Mouse (Mus musculus): ENCODE data around the gene Kmt2e. TPM values are rescaled to one million over a fixed set of nuclear protein-coding genes. Genes with fewer than 3 reads are reported as not detected.

Gene Kmt2e
- polyA plus RNA-seq (2015; fragmentation: Nextera tagmentation; extraction: Ambion mirVana) = 44.8 and 49.3 TPM in 2 replicates

DNA sequence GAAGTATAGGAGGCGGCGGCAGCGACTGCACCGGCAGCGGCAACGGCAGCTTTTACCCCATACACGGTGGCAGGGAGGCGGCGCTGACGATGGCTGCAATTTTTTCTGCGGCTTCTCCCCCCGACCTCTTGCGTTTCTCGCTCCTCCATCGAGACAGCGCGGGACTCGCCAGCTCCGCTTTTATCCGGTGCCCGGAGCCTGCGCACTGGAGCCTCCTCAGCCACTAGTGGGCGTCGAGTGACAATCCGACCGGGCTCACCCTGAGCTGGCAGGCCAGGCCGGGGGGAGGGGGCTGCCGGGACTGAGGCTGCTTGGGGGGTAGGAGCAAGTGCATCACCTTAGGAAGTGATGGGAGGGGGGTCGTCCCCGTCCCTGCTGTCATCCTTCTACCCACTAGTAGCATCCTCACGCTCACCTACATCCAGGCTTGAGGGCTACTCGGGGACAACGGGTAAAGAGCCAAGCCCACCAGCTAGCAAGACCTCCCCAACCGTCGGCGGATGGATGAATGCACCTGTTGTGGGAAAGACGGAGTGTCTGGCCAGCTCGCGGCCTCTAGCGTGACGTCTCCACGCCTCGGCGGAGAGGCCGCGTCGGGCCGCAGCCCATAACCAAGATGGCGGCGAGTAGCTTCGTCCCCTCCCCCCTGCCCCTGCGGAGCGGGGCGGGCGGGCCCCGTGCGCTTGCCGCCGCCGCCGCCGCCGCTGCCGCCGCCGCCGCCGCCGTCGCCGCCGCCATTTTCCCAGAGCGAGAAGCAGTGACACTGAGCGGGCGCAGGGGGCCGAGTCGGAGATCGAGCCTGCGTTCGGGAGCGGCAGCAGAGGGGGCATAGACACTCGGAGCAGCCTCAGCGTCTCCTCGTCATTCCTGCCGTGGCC, at the start of gene Kmt2e:
TSS of gene Kmt2e (plus strand) at position 722 of the 878 bp plus-strand sequence.
- ATAC-seq = peak; percentile 82
- H3K9me3 ChIP-seq (ENCODE audit: control insufficient read depth) = no peaks in the 10 kb centered on the region
- peak within 1 kb of the TSS; percentile 85 for H3K4me3 ChIP-seq (ENCODE audit: low read depth, low read length)
- peak within 1 kb of the TSS; percentile 99 for H3K9ac ChIP-seq (ENCODE audit: low read depth, low read length)
- under 1% methylated on average over 82 of the region's 85 CpGs for WGBS
- H3K36me3 ChIP-seq (ENCODE audit: control insufficient read depth, insufficient read depth) = no peaks in the 10 kb centered on the region
- no peaks in the 10 kb centered on the region for H3K27me3 ChIP-seq (replicated peaks; ENCODE audit: control insufficient read depth, insufficient read depth, low read length)
- H3K4me1 ChIP-seq (replicated peaks; ENCODE audit: control insufficient read depth, insufficient read depth, low read length) = 0 out of 2 replicates have a peak, but pooled peaks cover 7% of the 10 kb centered on the region
- peak; percentile 75 for TF ChIP-seq CTCF (IDR thresholded peaks at IDR 0.05; ENCODE audit: low read depth)
- H3K4me2 ChIP-seq (replicated peaks; ENCODE audit: low read depth) = peak within 1 kb of the TSS; percentile 84
- peak within 1 kb of the TSS; percentile 100 for H3K27ac ChIP-seq (ENCODE audit: low read depth, low read length)

DNA sequence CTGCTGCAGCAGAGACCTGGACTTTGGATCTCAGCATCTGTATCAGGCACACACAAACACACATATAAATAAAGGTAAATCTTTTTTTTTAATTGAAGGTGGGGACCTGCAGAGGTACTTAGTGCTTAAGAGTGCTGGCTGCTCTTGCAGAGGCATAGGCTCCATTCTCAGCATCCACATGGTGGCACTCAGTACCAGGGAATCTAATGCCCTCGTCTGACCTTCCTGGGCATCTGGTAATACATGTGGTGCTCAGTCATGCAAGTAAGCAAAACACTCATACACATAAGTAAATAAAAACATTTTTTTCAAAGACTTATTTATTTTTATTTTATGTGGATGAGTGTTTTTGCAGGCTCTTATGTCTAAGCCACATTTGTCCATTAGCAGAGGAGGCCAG, 49.1 kb upstream of the Kmt2e start:
- 69% methylated on average over 1 of the region's 1 CpGs for WGBS

DNA sequence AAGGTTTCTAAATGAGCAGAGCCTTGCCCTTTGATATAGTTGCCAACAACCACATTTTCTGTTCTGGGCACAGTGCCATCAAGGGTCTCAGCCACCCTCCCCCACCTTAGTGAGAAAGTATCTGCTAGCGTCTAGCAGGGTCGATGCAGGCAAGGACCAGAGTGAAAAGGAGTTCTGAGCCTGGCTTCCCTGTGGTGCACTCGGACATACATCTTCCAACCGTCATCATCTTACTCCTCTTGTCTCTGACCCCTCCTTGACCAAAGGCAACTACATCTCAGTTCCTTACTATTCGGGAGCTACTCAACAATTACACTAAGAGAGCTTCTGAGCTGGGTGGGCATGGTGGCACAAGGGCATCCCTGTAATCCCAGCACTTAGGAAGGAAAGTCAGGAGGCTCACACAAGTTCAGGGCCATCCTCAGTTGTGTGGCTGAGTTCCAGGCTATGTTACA, 48.5 kb upstream of the Kmt2e start:
- Histone ChIP-seq H3K4me3 (ENCODE audit: low read depth, low read length) (no peak overlapping the region), H3K4me1 (replicated peaks; ENCODE audit: control insufficient read depth, insufficient read depth, low read length) (no peaks in the 10 kb centered on the region), H3K36me3 (ENCODE audit: control insufficient read depth, insufficient read depth) (no peaks in the 10 kb centered on the region), H3K27ac (ENCODE audit: low read depth, low read length) (no peak overlapping the region), H3K4me2 (replicated peaks; ENCODE audit: low read depth) (no peak overlapping the region), H3K9me3 (ENCODE audit: control insufficient read depth) (no peaks in the 10 kb centered on the region), H3K27me3 (replicated peaks; ENCODE audit: control insufficient read depth, insufficient read depth, low read length) (no peaks in the 10 kb centered on the region), H3K9ac (ENCODE audit: low read depth, low read length) (no peak overlapping the region)
- ATAC-seq = no peak; the same call in 1 of the 2 replicates
- TF ChIP-seq CTCF (IDR thresholded peaks at IDR 0.05; ENCODE audit: low read depth) = no peak
- WGBS = 66% methylated on average over 5 of the region's 5 CpGs

More for the DNA sequence above, 49.1 kb upstream of the Kmt2e start:
- no peaks in the 10 kb centered on the region for H3K4me1 ChIP-seq (replicated peaks; ENCODE audit: control insufficient read depth, insufficient read depth, low read length)
- no peaks in the 10 kb centered on the region for H3K36me3 ChIP-seq (ENCODE audit: control insufficient read depth, insufficient read depth)
- no peaks in the 10 kb centered on the region for H3K9me3 ChIP-seq (ENCODE audit: control insufficient read depth)
- ATAC-seq = no peak
- peak; percentile 50 for TF ChIP-seq CTCF (IDR thresholded peaks at IDR 0.05; ENCODE audit: low read depth)
- H3K4me2 ChIP-seq (replicated peaks; ENCODE audit: low read depth) = no peak overlapping the region
- no peak overlapping the region for H3K27ac ChIP-seq (ENCODE audit: low read depth, low read length)
- no peaks in the 10 kb centered on the region for H3K27me3 ChIP-seq (replicated peaks; ENCODE audit: control insufficient read depth, insufficient read depth, low read length)
- H3K4me3 ChIP-seq (ENCODE audit: low read depth, low read length) = no peak overlapping the region
- H3K9ac ChIP-seq (ENCODE audit: low read depth, low read length) = no peak overlapping the region

DNA sequence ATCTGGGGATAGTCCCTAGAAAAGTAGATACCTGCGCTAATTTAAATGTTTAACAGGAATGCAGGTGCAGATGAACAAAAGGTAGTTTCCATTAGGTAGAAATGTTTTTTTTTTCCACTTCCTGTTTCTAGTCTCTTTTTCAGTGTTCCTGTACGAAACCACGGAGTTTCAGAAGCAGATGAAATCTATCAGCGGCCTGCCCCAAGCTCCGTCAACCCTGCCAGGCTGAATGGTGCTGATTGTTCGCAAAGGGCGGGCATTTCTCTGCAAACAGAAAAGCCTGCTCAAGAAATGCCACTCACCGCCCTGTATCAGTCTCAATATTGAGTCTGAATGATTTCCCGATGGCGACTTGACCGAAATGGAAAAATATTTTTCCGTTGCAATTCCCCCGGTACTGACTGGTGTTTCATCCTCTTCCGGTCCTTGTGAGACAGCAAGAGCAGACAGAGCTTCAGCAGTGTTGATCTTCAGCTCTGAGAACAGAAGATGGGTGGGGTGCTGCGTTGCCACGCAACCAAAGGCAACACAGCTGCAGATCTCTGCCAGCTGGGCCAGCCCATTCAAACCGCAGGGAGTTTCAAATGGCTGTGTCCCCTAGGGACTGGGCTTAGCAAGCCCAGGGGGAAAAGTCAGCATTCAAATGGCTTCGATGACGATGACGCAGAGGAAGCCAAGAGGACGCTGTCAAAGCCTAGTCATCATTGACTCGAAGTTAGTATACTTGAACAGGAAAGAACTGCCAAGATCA, 47.5 kb upstream of the Kmt2e start:
- 2% methylated on average over 22 of the region's 22 CpGs for WGBS

DNA sequence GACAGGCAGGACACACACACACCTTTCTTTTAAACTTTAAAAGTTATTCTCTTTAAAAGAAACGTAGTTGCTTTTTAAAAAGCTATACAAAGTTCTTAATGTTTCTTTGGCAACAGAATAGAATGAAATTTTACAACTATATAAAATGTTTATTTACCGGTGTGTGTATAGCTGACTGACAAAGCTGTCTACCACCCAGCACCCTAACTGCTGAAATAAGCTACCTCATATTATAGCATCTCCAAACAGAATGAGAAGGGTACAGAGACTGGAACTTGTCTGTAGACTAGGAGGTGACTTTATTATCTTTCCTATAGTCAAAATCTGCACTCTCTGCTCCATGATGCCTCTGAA, 47.0 kb upstream of the Kmt2e start:
- no peak for TF ChIP-seq CTCF (IDR thresholded peaks at IDR 0.05; ENCODE audit: low read depth)
- Histone ChIP-seq H3K4me1 (replicated peaks; ENCODE audit: control insufficient read depth, insufficient read depth, low read length) (no peaks in the 10 kb centered on the region), H3K27ac (ENCODE audit: low read depth, low read length) (no peak overlapping the region), H3K36me3 (ENCODE audit: control insufficient read depth, insufficient read depth) (no peaks in the 10 kb centered on the region), H3K4me3 (ENCODE audit: low read depth, low read length) (no peak overlapping the region), H3K9ac (ENCODE audit: low read depth, low read length) (no peak overlapping the region), H3K9me3 (ENCODE audit: control insufficient read depth) (no peaks in the 10 kb centered on the region), H3K27me3 (replicated peaks; ENCODE audit: control insufficient read depth, insufficient read depth, low read length) (no peaks in the 10 kb centered on the region), H3K4me2 (replicated peaks; ENCODE audit: low read depth) (peak overlapping the region; percentile 70)
- no peak for ATAC-seq
- 60% methylated on average over 2 of the region's 2 CpGs for WGBS

More for the DNA sequence above, 47.5 kb upstream of the Kmt2e start:
- Histone ChIP-seq H3K4me2 (replicated peaks; ENCODE audit: low read depth) (peak overlapping the region; percentile 70), H3K36me3 (ENCODE audit: control insufficient read depth, insufficient read depth) (no peaks in the 10 kb centered on the region), H3K4me3 (ENCODE audit: low read depth, low read length) (peak overlapping the region; percentile 43), H3K27me3 (replicated peaks; ENCODE audit: control insufficient read depth, insufficient read depth, low read length) (no peaks in the 10 kb centered on the region), H3K9me3 (ENCODE audit: control insufficient read depth) (no peaks in the 10 kb centered on the region), H3K9ac (ENCODE audit: low read depth, low read length) (peak overlapping the region; percentile 24; the same call in 1 of the 2 replicates), H3K4me1 (replicated peaks; ENCODE audit: control insufficient read depth, insufficient read depth, low read length) (no peaks in the 10 kb centered on the region), H3K27ac (ENCODE audit: low read depth, low read length) (peak overlapping the region; percentile 73)
- no peak for TF ChIP-seq CTCF (IDR thresholded peaks at IDR 0.05; ENCODE audit: low read depth)
- ATAC-seq = peak; percentile 90

DNA sequence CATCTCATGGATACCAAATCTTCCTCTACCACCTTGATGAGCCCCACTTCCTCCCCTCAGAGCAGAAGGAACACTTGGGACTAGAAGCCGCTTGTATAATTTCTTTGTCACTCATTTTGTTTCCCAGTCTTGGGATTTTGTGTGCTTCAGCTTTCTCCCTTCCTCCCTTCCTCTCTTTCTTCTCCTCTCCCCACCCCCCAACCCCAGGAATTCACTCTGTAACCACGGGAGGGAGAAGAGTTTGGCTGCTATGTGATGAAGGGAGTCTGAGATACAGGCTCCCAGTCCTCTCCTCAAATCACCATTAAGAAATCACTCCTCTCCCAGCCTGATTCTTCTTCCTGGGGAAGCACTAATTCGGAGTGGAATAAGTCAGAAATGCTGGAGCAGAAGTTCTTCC, 46.1 kb upstream of the Kmt2e start:
- Histone ChIP-seq H3K27me3 (replicated peaks; ENCODE audit: control insufficient read depth, insufficient read depth, low read length) (no peaks in the 10 kb centered on the region), H3K4me2 (replicated peaks; ENCODE audit: low read depth) (no peak overlapping the region), H3K36me3 (ENCODE audit: control insufficient read depth, insufficient read depth) (no peaks in the 10 kb centered on the region), H3K9me3 (ENCODE audit: control insufficient read depth) (no peaks in the 10 kb centered on the region), H3K9ac (ENCODE audit: low read depth, low read length) (no peak overlapping the region), H3K4me1 (replicated peaks; ENCODE audit: control insufficient read depth, insufficient read depth, low read length) (no peaks in the 10 kb centered on the region), H3K4me3 (ENCODE audit: low read depth, low read length) (no peak overlapping the region), H3K27ac (ENCODE audit: low read depth, low read length) (no peak overlapping the region)
- WGBS = 37% methylated on average over 3 of the region's 3 CpGs
- TF ChIP-seq CTCF (IDR thresholded peaks at IDR 0.05; ENCODE audit: low read depth) = no peak
- no peak for ATAC-seq
